Mouse (Mus musculus): Measurements from ENCODE around the gene Trhde.

DNA sequence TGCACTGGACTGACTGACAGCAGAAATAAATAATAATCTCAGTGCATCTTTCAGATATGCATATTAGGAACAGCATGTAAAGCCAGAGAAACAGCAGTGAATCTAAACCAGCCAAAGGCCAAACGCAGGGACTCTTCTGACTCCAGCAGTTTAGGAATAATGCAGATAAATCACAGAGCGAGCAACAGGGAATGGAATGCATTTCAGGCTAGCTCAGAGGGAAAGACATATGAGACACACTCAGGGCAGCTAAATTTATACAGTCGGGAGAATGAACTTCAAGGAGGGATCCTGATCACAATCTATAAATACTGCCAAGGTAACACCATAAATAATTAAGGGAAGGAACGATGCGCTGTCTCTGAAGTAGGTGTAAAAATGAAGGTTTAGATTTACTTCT, 66.4 kb downstream of the Trhde start:
- TF ChIP-seq CTCF (IDR thresholded peaks at IDR 0.05; ENCODE audit: control insufficient read depth, insufficient read depth, insufficient replicate concordance, low read depth, low read length) = no peak
- no peak for TF ChIP-seq POLR2A (IDR thresholded peaks at IDR 0.05; ENCODE audit: control insufficient read depth, low read depth, low read length)
